Mouse (Mus musculus) G1E (cell line): ENCODE results near the gene Gna11. TPM values are rescaled to one million over a fixed set of nuclear protein-coding genes. Genes with fewer than 3 reads are reported as not detected.

ENCODE experiments used
- ATAC-seq: 2 replicates; pipeline ENCODE4 v1.8.0; 2016; ENCODE audit warnings: mild to moderate bottlenecking; ENCODE audit not compliant: insufficient number of reproducible peaks, poor library complexity, low FRiP score, severe bottlenecking; ENCODE audit errors: extremely low read depth
- DNase-seq: peaks from one replicate; pipeline ENCODE4 v3.0.0; 2012; ENCODE audit warnings: low spot score
- H3K27me3 ChIP-seq: 2 replicates; pipeline ENCODE4 v1.6.1; 2012; ENCODE audit warnings: mild to moderate bottlenecking, low read length, inconsistent platforms; ENCODE audit not compliant: insufficient read depth
- H3K36me3 ChIP-seq: replicated peaks from 2 replicates; pipeline ENCODE3; 2012; ENCODE audit warnings: mild to moderate bottlenecking, inconsistent platforms
- H3K4me1 ChIP-seq: 2 replicates; pipeline ENCODE4 v1.6.1; 2012; ENCODE audit warnings: low read depth, low read length, inconsistent platforms, mixed read lengths; ENCODE audit not compliant: insufficient read depth
- H3K4me3 ChIP-seq: 2 replicates; pipeline ENCODE4 v1.5.1; 2012; ENCODE audit warnings: low read depth, mild to moderate bottlenecking, inconsistent platforms, low read length, moderate library complexity, mixed read lengths
- H3K9me3 ChIP-seq: replicated peaks from 2 replicates; pipeline ENCODE4 v1.6.1; 2012; ENCODE audit warnings: inconsistent platforms
- CTCF ChIP-seq: IDR thresholded peaks from 2 replicates; pipeline ENCODE4 v1.5.1; 2012; ENCODE audit warnings: low read depth, low read length, inconsistent platforms, mixed read lengths
- GATA1 ChIP-seq: IDR thresholded peaks from 2 replicates; pipeline ENCODE4 v1.6.1; 2012; ENCODE audit warnings: borderline replicate concordance, low read length, inconsistent platforms, mixed read lengths
- GATA2 ChIP-seq: IDR thresholded peaks from 2 replicates; pipeline ENCODE4 v1.6.1; 2012; ENCODE audit warnings: low read depth, low read length, inconsistent platforms, borderline replicate concordance
- POLR2AphosphoS5 ChIP-seq: IDR thresholded peaks from 2 replicates; pipeline ENCODE4 v1.6.1; 2012; ENCODE audit warnings: low read depth, low read length, inconsistent platforms; ENCODE audit not compliant: insufficient replicate concordance
- TAL1 ChIP-seq: conservative IDR thresholded peaks from 2 replicates; pipeline ENCODE4 v1.6.1; 2012; ENCODE audit warnings: low read depth, low read length, inconsistent platforms, mixed read lengths
- polyA plus RNA-seq: library from polyadenylated mRNA; stranded (reverse); fragments of >175 nt; gene quantifications from 2 replicates; pipeline ENCODE4 v1.2.3, GENCODE M21; 2012
- total RNA-seq, 2 experiments: library from RNA; stranded (forward) in 1 of 2; stranded (reverse) in 1 of 2; fragments of 200-1000 nt in 1 of 2; fragments of >200 nt in 1 of 2; fragmentation: Nextera tagmentation in 1 of 2; gene quantifications; 2 replicates each; pipeline ENCODE4 v1.2.3; 2014 to 2017

The Gna11 gene
- total and polyA plus RNA-seq, 3 experiments, result 6.5 to 14.0 (median 9.7) TPM

GRCm38 (mm10) chr10:81572975-81573374, 28.0 kb upstream of the Gna11 start:
- TF ChIP-seq CTCF (no peak), TAL1 (no peak), POLR2AphosphoS5 (no peak), GATA1 (no peak), GATA2 (no peak)
- Histone ChIP-seq H3K4me3 (no peak overlapping the region), H3K4me1 (peaks cover 81% of the 10 kb centered on the region), H3K27me3 (peaks cover 64% of the 10 kb centered on the region), H3K9me3 (no peaks in the 10 kb centered on the region), H3K36me3 (no peaks in the 10 kb centered on the region)
- ATAC-seq (no peak), DNase-seq (no peak)

- Histone ChIP-seq H3K9me3 (no peaks in the 10 kb centered on the region), H3K4me1 (peaks cover 85% of the 10 kb centered on the region), H3K36me3 (peaks cover 6% of the 10 kb centered on the region), H3K27me3 (peaks cover 57% of the 10 kb centered on the region), H3K4me3 (peak overlapping the region; percentile 72; the same call in 1 of the 2 replicates)
- no peak for ATAC-seq
- no peak for TF ChIP-seq GATA2
- no peak for TF ChIP-seq POLR2AphosphoS5
- no peak for TF ChIP-seq TAL1
- no peak for TF ChIP-seq CTCF
- no peak for TF ChIP-seq GATA1
- no peak for DNase-seq
Measured at GRCm38 (mm10) chr10:81572133-81572671, 27.2 kb upstream of the Gna11 start.

- H3K36me3 ChIP-seq, result peaks cover 13% of the 10 kb centered on the region
- DNase-seq (peak; percentile 100), ATAC-seq (peak; percentile 96)
- peak overlapping the region; percentile 72 for H3K4me3 ChIP-seq
- no peak for TF ChIP-seq TAL1
- TF ChIP-seq GATA2, result no peak
- no peak for TF ChIP-seq CTCF
- TF ChIP-seq GATA1, result no peak
- no peak for TF ChIP-seq POLR2AphosphoS5
- no peaks in the 10 kb centered on the region for H3K9me3 ChIP-seq
- peaks cover 85% of the 10 kb centered on the region for H3K4me1 ChIP-seq
- peaks cover 50% of the 10 kb centered on the region for H3K27me3 ChIP-seq
Measured at GRCm38 (mm10) chr10:81571501-81571876, 26.5 kb upstream of the Gna11 start.

- peaks cover 80% of the 10 kb centered on the region for H3K4me1 ChIP-seq
- ATAC-seq (no peak), DNase-seq (peak; percentile 69)
- H3K36me3 ChIP-seq, result peaks cover 19% of the 10 kb centered on the region
- H3K9me3 ChIP-seq, result no peaks in the 10 kb centered on the region
- peaks cover 45% of the 10 kb centered on the region for H3K27me3 ChIP-seq
- peak overlapping the region; percentile 72 for H3K4me3 ChIP-seq
- no peak for TF ChIP-seq POLR2AphosphoS5
- TF ChIP-seq CTCF, result no peak
- TF ChIP-seq GATA2, result no peak
- no peak for TF ChIP-seq GATA1
- TF ChIP-seq TAL1, result no peak
Measured at GRCm38 (mm10) chr10:81570831-81571500, 26.0 kb upstream of the Gna11 start.

- ATAC-seq, result no peak
- peak overlapping the region; percentile 72 for H3K4me3 ChIP-seq
- H3K9me3 ChIP-seq, result no peaks in the 10 kb centered on the region
- TF ChIP-seq CTCF (no peak), POLR2AphosphoS5 (no peak), TAL1 (no peak), GATA2 (no peak), GATA1 (no peak)
- H3K4me1 ChIP-seq, result peaks cover 78% of the 10 kb centered on the region
- peaks cover 39% of the 10 kb centered on the region for H3K27me3 ChIP-seq
- DNase-seq, result no peak
- peaks cover 25% of the 10 kb centered on the region for H3K36me3 ChIP-seq
Measured at GRCm38 (mm10) chr10:81570238-81570800, 25.3 kb upstream of the Gna11 start.
